Mouse (Mus musculus): ENCODE data around the gene Lsamp.

- TF ChIP-seq GATA1 (IDR thresholded peaks at IDR 0.05; ENCODE audit: borderline replicate concordance, low read length) (no peak), FLI1 (IDR thresholded peaks at IDR 0.05; ENCODE audit: low read length) (no peak)
Observed at GRCm38 (mm10) chr16:41063270-41063857, 1079.2 kb downstream of the Lsamp start.
